8 mouse cellular contexts compared by ENCODE assay signal in genomic region chr10:67186489-67186888, GRCm38 (mm10).
DNase-seq lines count a peak whose midpoint lies in the region; ATAC-seq lines count a peak whose summit lies in the region.

No protein-coding gene starts in this region.

- H3K27ac ChIP-seq in limb, embryonic 13.5 days, result no peak overlapping the region; the same call in 1 of the 2 replicates
- H3K27ac ChIP-seq in stomach, embryonic 16.5 days (ENCODE audit: low read length), result peak overlapping the region; percentile 79

- peaks cover 47% of the 10 kb centered on the region for H3K4me1 ChIP-seq in megakaryocyte, embryonic 14.5 days
- peaks cover 24% of the 10 kb centered on the region for H3K4me1 ChIP-seq in limb, embryonic 13.5 days
- H3K4me1 ChIP-seq in stomach, embryonic 16.5 days (ENCODE audit: control insufficient read depth, insufficient read depth, low read length), result peaks cover 18% of the 10 kb centered on the region

- no peak for ATAC-seq in CD4-positive, CD25-positive, alpha-beta regulatory T cell, adult 4 months
- no peak for ATAC-seq in megakaryocyte, adult 5-6 weeks (ENCODE audit: poor library complexity, severe bottlenecking)
- no peak for ATAC-seq in limb, embryonic 13.5 days (ENCODE audit: low FRiP score, low read depth)
- no peak for ATAC-seq in stomach, embryonic 16.5 days (ENCODE audit: insufficient read depth, low FRiP score)

- DNase-seq in CD4-positive, CD25-positive, alpha-beta regulatory T cell, adult 2 months (ENCODE audit: low read depth, low spot score), result peak; percentile 12
- DNase-seq in cerebellum, postnatal 25 days, result no peak
- no peak for DNase-seq in gastrocnemius, postnatal 25 days

- no peaks in the 10 kb centered on the region for H3K27me3 ChIP-seq in megakaryocyte, embryonic 14.5 days (replicated peaks)
- H3K27me3 ChIP-seq in limb, embryonic 13.5 days, result no peaks in the 10 kb centered on the region
- H3K27me3 ChIP-seq in stomach, embryonic 16.5 days (ENCODE audit: control insufficient read depth, insufficient read depth, low read length), result no peaks in the 10 kb centered on the region

- H3K9me3 ChIP-seq in megakaryocyte, embryonic 14.5 days, result no peaks in the 10 kb centered on the region
- no peaks in the 10 kb centered on the region for H3K9me3 ChIP-seq in limb, embryonic 13.5 days
- H3K9me3 ChIP-seq in stomach, embryonic 16.5 days (replicated peaks; ENCODE audit: control insufficient read depth, low read length), result no peaks in the 10 kb centered on the region

- peak overlapping the region; percentile 94 for H3K4me3 ChIP-seq in megakaryocyte, embryonic 14.5 days (replicated peaks)
- peak overlapping the region; percentile 54 for H3K4me3 ChIP-seq in limb, embryonic 13.5 days
- H3K4me3 ChIP-seq in stomach, embryonic 16.5 days (replicated peaks; ENCODE audit: low read length), result peak overlapping the region; percentile 46

- peaks cover 19% of the 10 kb centered on the region for H3K36me3 ChIP-seq in megakaryocyte, embryonic 14.5 days (replicated peaks; ENCODE audit: low read length)
- peaks cover 7% of the 10 kb centered on the region for H3K36me3 ChIP-seq in limb, embryonic 13.5 days
- no peaks in the 10 kb centered on the region for H3K36me3 ChIP-seq in stomach, embryonic 16.5 days (ENCODE audit: control insufficient read depth, insufficient read depth, low read length)

- peak overlapping the region; percentile 59 for H3K9ac ChIP-seq in limb, embryonic 13.5 days
- H3K9ac ChIP-seq in stomach, embryonic 16.5 days (ENCODE audit: low read length), result no peak overlapping the region; the same call in 1 of the 2 replicates

- H3K4me2 ChIP-seq in limb, embryonic 13.5 days (replicated peaks), result peak overlapping the region; percentile 75
- peak overlapping the region; percentile 84 for H3K4me2 ChIP-seq in stomach, embryonic 16.5 days (ENCODE audit: low read depth, low read length)
